Comparison of ENCODE assay signal across 20 mouse cellular contexts in the genomic region with DNA sequence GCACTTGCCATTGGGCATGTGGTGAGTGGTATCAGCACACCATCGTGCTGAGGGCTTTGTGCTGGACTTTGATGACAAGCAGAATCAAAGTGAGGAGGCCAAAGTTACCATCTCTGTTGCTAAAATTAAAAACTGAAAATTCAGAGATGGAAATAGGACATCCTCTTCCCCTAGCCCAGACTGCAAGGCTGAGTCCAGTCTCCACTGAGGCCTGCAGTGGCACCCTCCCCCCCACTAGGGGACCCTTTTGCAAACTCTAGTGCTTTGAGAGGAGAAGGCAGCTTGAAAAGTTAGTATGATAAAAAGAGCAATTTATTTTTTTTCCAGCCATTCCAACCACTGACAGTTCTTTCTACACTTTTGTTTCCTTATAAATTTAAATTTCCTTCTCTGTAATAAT.
DNase-seq lines count a peak whose midpoint lies in the region; ATAC-seq and TF ChIP-seq lines count a peak whose summit lies in the region.
"Had no signal": no experiment of that assay in that cellular context is flagged by ENCODE, and none has a peak within 500 bp of the region (broad histone marks: within the 10 kb centered on the region; RNA-seq: fewer than 3 reads in every experiment).

No protein-coding gene starts in this region.

- no peak for ATAC-seq in megakaryocyte, adult 5-6 weeks (ENCODE audit: poor library complexity, severe bottlenecking)
- ATAC-seq: activated CD4-positive, CD25-positive, alpha-beta regulatory T cell, adult 4 months; forebrain, embryonic 15.5 days; liver, postnatal 0 days; midbrain, embryonic 16.5 days had no signal

- TF ChIP-seq CTCF in gastrocnemius, adult 2 months (IDR thresholded peaks at IDR 0.05): peak; percentile 46
- TF ChIP-seq CTCF in layer of hippocampus, adult 2 months (conservative IDR thresholded peaks at IDR 0.05): peak; percentile 77

- no peak overlapping the region for H3K4me3 ChIP-seq in gastrocnemius, adult 2 months
- H3K4me3 ChIP-seq in layer of hippocampus, adult 2 months: no peak overlapping the region
- H3K4me3 ChIP-seq: embryonic facial prominence, embryonic 15.5 days; forebrain, embryonic 15.5 days; heart, embryonic 15.5 days; hindbrain, embryonic 10.5 days; limb, embryonic 12.5 days had no signal

- H3K27ac ChIP-seq in gastrocnemius, adult 2 months: no peak overlapping the region
- no peak overlapping the region for H3K27ac ChIP-seq in layer of hippocampus, adult 2 months
- H3K27ac ChIP-seq: embryonic facial prominence, embryonic 15.5 days; forebrain, embryonic 15.5 days; heart, embryonic 15.5 days; hindbrain, embryonic 10.5 days; limb, embryonic 12.5 days had no signal

- intact Hi-C loops in gastrocnemius, adult 2 months (cut with DNase I): no loop called here

- DNase-seq in gastrocnemius, adult 2 months: no peak
- DNase-seq in gastrocnemius, postnatal 25 days: no peak
- no peak for DNase-seq in layer of hippocampus, adult 2 months (ENCODE audit: low spot score in 2 of 2)
- DNase-seq in layer of hippocampus, adult 18-20 months (ENCODE audit: low spot score in 2 of 2): no peak
- DNase-seq in thymus, postnatal 4 days: peak; percentile 21
- no peak for DNase-seq in thymus, adult 18-20 months
- DNase-seq: adrenal gland, adult 8-10 months; cerebellum, adult 8-10 months; kidney, adult 18-20 months; kidney, postnatal 10 days; liver, postnatal 0 days; right cerebral cortex, postnatal 4 days had no signal
